Mouse (Mus musculus) midbrain, postnatal 0 days (tissue): ENCODE results near the gene Aldh3a1. TPM values are rescaled to one million over a fixed set of nuclear protein-coding genes. Genes with fewer than 3 reads are reported as not detected.

Experiments used
- ATAC-seq: fragments of 200-750 bp; cut with Nextera tagmentation; 2 replicates; pipeline ENCODE4 v1.8.0; 2017; ENCODE audit warnings: moderate number of reproducible peaks, mild to moderate bottlenecking, moderate TSS enrichment, moderate library complexity; ENCODE audit not compliant: low FRiP score
- DNase-seq: peaks from one replicate; pipeline ENCODE4 v3.0.0-alpha.2; 2015; ENCODE audit warnings: low spot score
- H3K27ac ChIP-seq: fragments of 300-500 bp; sonication (generic); 2 replicates; pipeline ENCODE4 v1.5.1; 2014; ENCODE audit warnings: low read depth, mild to moderate bottlenecking, low read length, mixed read lengths
- H3K27me3 ChIP-seq: fragments of 300-500 bp; sonication (generic); 2 replicates; pipeline ENCODE4 v1.6.1; 2014; ENCODE audit warnings: low read length, control low read depth, mixed read lengths; ENCODE audit not compliant: insufficient read depth
- H3K36me3 ChIP-seq: fragments of 300-500 bp; sonication (generic); 2 replicates; pipeline ENCODE4 v1.6.1; 2014; ENCODE audit warnings: low read length, control low read depth, mixed read lengths; ENCODE audit not compliant: insufficient read depth
- H3K4me1 ChIP-seq: fragments of 300-500 bp; sonication (generic); 2 replicates; pipeline ENCODE4 v1.6.1; 2014; ENCODE audit warnings: mild to moderate bottlenecking, control low read depth, antibody characterized with exemption, low read length, mixed read lengths; ENCODE audit not compliant: insufficient read depth
- H3K4me2 ChIP-seq: fragments of 300-500 bp; sonication (generic); 2 replicates; pipeline ENCODE4 v1.6.1; 2014; ENCODE audit warnings: low read depth, mild to moderate bottlenecking, low read length, mixed read lengths; ENCODE audit not compliant: poor library complexity, severe bottlenecking
- H3K4me3 ChIP-seq: fragments of 300-500 bp; sonication (generic); 2 replicates; pipeline ENCODE4 v1.5.1; 2014; ENCODE audit warnings: low read depth, mild to moderate bottlenecking, low read length, moderate library complexity
- H3K9ac ChIP-seq: fragments of 300-500 bp; sonication (generic); replicated peaks from 2 replicates; pipeline ENCODE4 v1.6.1; 2014; ENCODE audit warnings: mild to moderate bottlenecking, low read length, moderate library complexity, mixed read lengths; ENCODE audit not compliant: poor library complexity, severe bottlenecking
- H3K9me3 ChIP-seq: fragments of 300-500 bp; sonication (generic); 2 replicates; pipeline ENCODE4 v1.6.1; 2016; ENCODE audit warnings: low read length, control low read depth
- CTCF ChIP-seq: IDR thresholded peaks from 2 replicates; pipeline ENCODE4 v1.5.1; 2016; ENCODE audit warnings: antibody characterized with exemption, mild to moderate bottlenecking
- WGBS: fragments of 180-500 bp; shearing (Covaris S2); extraction: QIAGEN DNeasy Blood & Tissue Kit; methylation state at CpG from one replicate; pipeline ENCODE4 v1.1.7; 2014; 5-methylcytosine and 5-hydroxymethylcytosine counted together
- polyA plus RNA-seq: library from polyadenylated mRNA; unstranded; fragments of >200 nt; fragmentation: Nextera tagmentation; extraction: Ambion mirVana; gene quantifications from 2 replicates; pipeline ENCODE4 v1.2.1, GENCODE M21; 2015
- total RNA-seq: library from RNA; depleted of rRNA; stranded (reverse); fragments of >200 nt; gene quantifications from 2 replicates; pipeline ENCODE4 v1.2.3, GENCODE M21; 2014

Aldh3a1 gene
- total and polyA plus RNA-seq, 2 experiments from 2014 or later = 0.11 to 0.83 TPM

- DNase-seq (no peak), ATAC-seq (no peak)
- Histone ChIP-seq H3K9ac (no peak overlapping the region), H3K9me3 (no peaks in the 10 kb centered on the region), H3K27me3 (no peaks in the 10 kb centered on the region), H3K4me2 (no peak overlapping the region), H3K4me1 (no peaks in the 10 kb centered on the region), H3K4me3 (no peak overlapping the region), H3K36me3 (no peaks in the 10 kb centered on the region), H3K27ac (no peak overlapping the region)
- no peak for TF ChIP-seq CTCF
- WGBS = 69% methylated on average over 4 of the region's 4 CpGs
Observed at GRCm38 (mm10) chr11:61199620-61200362, 7.5 kb upstream of the Aldh3a1 start.

GRCm38 (mm10) chr11:61202186-61202585 lies 5.2 kb upstream of the Aldh3a1 start:
- H3K27ac ChIP-seq = no peak overlapping the region
- H3K36me3 ChIP-seq = no peaks in the 10 kb centered on the region
- H3K9me3 ChIP-seq = no peaks in the 10 kb centered on the region
- no peak for TF ChIP-seq CTCF
- ATAC-seq = no peak
- H3K4me1 ChIP-seq = 0 out of 2 replicates have a peak, but pooled peaks cover 3% of the 10 kb centered on the region
- no peak overlapping the region for H3K4me3 ChIP-seq
- no peak overlapping the region for H3K4me2 ChIP-seq
- DNase-seq = no peak
- no peaks in the 10 kb centered on the region for H3K27me3 ChIP-seq
- WGBS = 54% methylated on average over 6 of the region's 6 CpGs
- no peak overlapping the region for H3K9ac ChIP-seq

GRCm38 (mm10) chr11:61202810-61203209 lies 4.5 kb upstream of the Aldh3a1 start:
- no peaks in the 10 kb centered on the region for H3K27me3 ChIP-seq
- H3K9me3 ChIP-seq = no peaks in the 10 kb centered on the region
- 69% methylated on average over 2 of the region's 2 CpGs for WGBS
- H3K9ac ChIP-seq = no peak overlapping the region
- no peak for TF ChIP-seq CTCF
- no peak overlapping the region for H3K4me3 ChIP-seq
- no peak overlapping the region for H3K27ac ChIP-seq
- H3K4me1 ChIP-seq = 0 out of 2 replicates have a peak, but pooled peaks cover 6% of the 10 kb centered on the region
- ATAC-seq (no peak), DNase-seq (no peak)
- H3K4me2 ChIP-seq = no peak overlapping the region
- H3K36me3 ChIP-seq = no peaks in the 10 kb centered on the region

GRCm38 (mm10) chr11:61205167-61205950 lies 2.0 kb upstream of the Aldh3a1 start:
- DNase-seq (no peak), ATAC-seq (no peak)
- Histone ChIP-seq H3K27me3 (no peaks in the 10 kb centered on the region), H3K9ac (no peak overlapping the region), H3K27ac (no peak overlapping the region), H3K9me3 (no peaks in the 10 kb centered on the region), H3K4me2 (no peak overlapping the region), H3K36me3 (no peaks in the 10 kb centered on the region), H3K4me3 (no peak overlapping the region), H3K4me1 (0 out of 2 replicates have a peak, but pooled peaks cover 6% of the 10 kb centered on the region)
- no peak for TF ChIP-seq CTCF
- WGBS = 90% methylated on average over 9 of the region's 10 CpGs

- DNase-seq (no peak), ATAC-seq (no peak)
- WGBS = 95% methylated on average over 3 of the region's 3 CpGs
- Histone ChIP-seq H3K27me3 (no peaks in the 10 kb centered on the region), H3K4me3 (no peak overlapping the region), H3K4me2 (no peak overlapping the region), H3K27ac (no peak overlapping the region), H3K9ac (no peak overlapping the region), H3K9me3 (no peaks in the 10 kb centered on the region), H3K36me3 (no peaks in the 10 kb centered on the region), H3K4me1 (0 out of 2 replicates have a peak, but pooled peaks cover 6% of the 10 kb centered on the region)
- TF ChIP-seq CTCF = no peak
Observed at GRCm38 (mm10) chr11:61206136-61206535, 1.2 kb upstream of the Aldh3a1 start.

GRCm38 (mm10) chr11:61208316-61208715 lies 979 bp downstream of the Aldh3a1 start:
- DNase-seq (no peak), ATAC-seq (no peak)
- H3K36me3 ChIP-seq = no peaks in the 10 kb centered on the region
- 0 out of 2 replicates have a peak, but pooled peaks cover 6% of the 10 kb centered on the region for H3K4me1 ChIP-seq
- TF ChIP-seq CTCF = no peak
- WGBS = 78% methylated on average over 10 of the region's 10 CpGs
- no peaks in the 10 kb centered on the region for H3K9me3 ChIP-seq
- H3K4me2 ChIP-seq = no peak overlapping the region
- 0 out of 2 replicates have a peak, but pooled peaks cover 3% of the 10 kb centered on the region for H3K27me3 ChIP-seq
- H3K4me3 ChIP-seq = no peak overlapping the region
- no peak overlapping the region for H3K27ac ChIP-seq
- H3K9ac ChIP-seq = no peak overlapping the region
